9 mouse cellular contexts compared by ENCODE assay signal in the genomic region with DNA sequence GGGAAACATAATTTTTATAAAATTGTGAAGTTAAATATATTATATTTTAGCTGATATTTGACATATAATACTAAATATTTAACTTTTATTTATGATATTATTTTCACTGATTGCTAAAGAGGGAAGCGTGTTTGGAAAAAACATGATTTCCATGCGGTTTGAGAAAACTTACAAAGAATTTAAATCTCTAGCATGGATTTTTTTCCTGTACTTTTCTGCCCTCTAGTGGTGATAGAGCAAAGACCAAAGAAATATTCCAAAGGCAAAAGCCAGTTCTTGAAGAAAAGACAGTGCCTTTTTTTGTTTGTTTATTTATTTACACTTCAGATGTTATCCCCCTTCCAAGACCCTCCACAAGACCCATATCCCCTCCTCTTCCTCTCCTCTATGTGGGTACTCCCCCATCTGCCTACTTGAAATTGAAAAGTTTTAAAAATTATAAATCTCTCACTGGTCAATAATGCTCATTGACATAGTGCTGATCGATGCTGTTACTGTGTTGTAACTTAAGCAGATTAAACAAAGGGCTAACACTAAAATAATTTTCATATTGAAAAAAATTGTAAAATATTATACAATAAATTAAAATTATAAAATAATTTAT.
A peak's percentile ranks its signal among the peaks of the same experiment; 100 is the strongest.
DNase-seq lines count a peak whose midpoint lies in the region; TF ChIP-seq lines count a peak whose summit lies in the region.
"Had no signal": no experiment of that assay in that cellular context is flagged by ENCODE, and none has a peak within 500 bp of the region (broad histone marks: within the 10 kb centered on the region; RNA-seq: fewer than 3 reads in every experiment).

No protein-coding gene starts in this region.

- TF ChIP-seq POLR2A in lung, adult 2 months (IDR thresholded peaks at IDR 0.05; ENCODE audit: borderline replicate concordance, extremely low read depth, low read depth, low read length) = no peak

- WGBS in lung, adult 2 months = 37% methylated on average over 3 of the region's 3 CpGs

- peak; percentile 27; the same call in 1 of the 2 replicates for TF ChIP-seq CTCF in lung, adult 2 months (IDR thresholded peaks at IDR 0.05; ENCODE audit: insufficient read depth, low read length)

- no peak overlapping the region for H3K4me3 ChIP-seq in lung, adult 2 months (replicated peaks; ENCODE audit: extremely low read depth, low read depth, low read length)

- DNase-seq in lung, adult 2 months = no peak
- no peak for DNase-seq in lung, postnatal 4 days
- peak; percentile 36 for DNase-seq in Muller cell, postnatal 12 days (ENCODE audit: inconsistent ontology term)
- DNase-seq in embryo, embryonic 11 days = peak; percentile 70
- DNase-seq in naive thymus-derived CD4-positive, alpha-beta T cell, adult 2 months (ENCODE audit: low read depth) = peak; percentile 63
- no peak for DNase-seq in spleen, adult 12 weeks (ENCODE audit: low spot score)
- no peak for DNase-seq in urinary bladder, postnatal 25 days (ENCODE audit: low spot score)
- DNase-seq in spleen, postnatal 10 days (ENCODE audit: low spot score in 2 of 2) = no peak
- DNase-seq: kidney, postnatal 25 days had no signal

- no peaks in the 10 kb centered on the region for H3K4me1 ChIP-seq in lung, adult 2 months (ENCODE audit: control insufficient read depth, insufficient read depth, low read length)

Comparison
In these comparisons a context has a peak if more than half of its experiments do, and no peak if none do; other contexts are left out.
1. DNase-seq: peak in Muller cell, postnatal 12 days (single experiment), embryo, embryonic 11 days (single experiment) and naive thymus-derived CD4-positive, alpha-beta T cell, adult 2 months (single experiment); none in lung, adult 2 months (single experiment), lung, postnatal 4 days (0 of 2), spleen, adult 12 weeks (single experiment), urinary bladder, postnatal 25 days (single experiment) and spleen, postnatal 10 days (0 of 2).